Mouse (Mus musculus): ENCODE measurements around the gene Spred2. TPM values are rescaled to one million over a fixed set of nuclear protein-coding genes. Genes with fewer than 3 reads are reported as not detected.

Gene Spred2
- total RNA-seq, 2 experiments from 2014 or later, result 49.2 to 50.9 TPM

DNA sequence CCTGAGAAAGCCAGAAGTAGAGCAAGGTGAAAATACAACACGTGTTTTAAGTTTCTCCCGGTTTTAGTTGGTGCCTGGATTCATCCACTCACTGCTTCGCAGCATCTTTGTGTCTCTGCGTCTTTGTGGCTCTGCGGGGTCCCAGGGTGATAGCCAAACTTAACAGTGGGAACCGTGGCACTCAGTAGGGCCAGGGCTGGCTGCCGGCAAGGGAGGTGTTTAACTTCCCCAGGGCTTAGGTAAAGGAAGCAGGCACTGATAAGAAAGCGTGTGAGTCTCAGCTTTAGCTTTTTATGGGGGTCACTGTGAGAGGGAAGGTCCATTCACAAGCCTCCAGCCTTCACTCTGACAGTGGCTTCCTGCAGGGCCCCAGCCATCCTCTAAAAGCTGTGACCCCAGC is 28.8 kb downstream of the Spred2 start:
- DNase-seq (ENCODE audit: low spot score in 2 of 2), result no peak

DNA sequence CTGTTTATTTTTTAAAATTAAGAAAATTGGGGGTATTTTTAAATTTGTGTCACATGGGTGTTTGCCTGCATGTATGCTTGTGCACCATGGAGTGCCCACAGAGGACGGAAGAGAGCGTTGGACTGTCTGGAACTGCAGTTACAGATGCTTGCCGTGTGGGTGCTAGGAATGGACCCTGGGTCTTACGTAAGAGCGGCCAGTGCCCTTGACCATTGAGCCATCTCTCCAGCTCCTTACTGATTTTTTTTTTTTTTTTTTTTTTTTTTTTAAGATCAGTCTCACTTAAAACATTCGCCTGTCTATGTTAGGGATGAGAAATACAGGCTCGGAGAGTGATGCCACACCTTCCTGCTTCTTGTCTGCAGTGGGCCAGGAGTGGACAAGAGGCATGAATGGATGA is 29.7 kb downstream of the Spred2 start:
- no peak for DNase-seq (ENCODE audit: low spot score in 2 of 2)

DNA sequence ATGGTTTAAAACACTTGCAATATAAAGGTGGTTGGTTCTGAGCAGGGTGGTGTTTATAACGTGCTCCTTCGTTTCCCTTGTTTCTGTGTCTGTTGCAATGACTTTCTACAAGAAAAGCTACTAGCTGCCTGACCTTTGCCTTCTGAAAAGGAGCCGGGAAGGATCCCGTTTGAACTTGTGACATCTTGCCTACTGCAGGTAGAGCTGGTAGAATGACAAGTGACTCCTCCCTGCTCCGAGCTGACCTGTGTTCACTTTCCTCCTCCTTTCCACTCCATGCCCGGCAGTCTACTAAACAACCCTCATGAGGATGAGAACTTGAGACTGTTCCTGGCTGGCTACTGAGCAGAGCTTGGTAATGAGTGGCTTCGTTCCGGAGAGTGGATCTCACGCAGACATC is 30.9 kb downstream of the Spred2 start:
- DNase-seq (ENCODE audit: low spot score in 2 of 2), result no peak

DNA sequence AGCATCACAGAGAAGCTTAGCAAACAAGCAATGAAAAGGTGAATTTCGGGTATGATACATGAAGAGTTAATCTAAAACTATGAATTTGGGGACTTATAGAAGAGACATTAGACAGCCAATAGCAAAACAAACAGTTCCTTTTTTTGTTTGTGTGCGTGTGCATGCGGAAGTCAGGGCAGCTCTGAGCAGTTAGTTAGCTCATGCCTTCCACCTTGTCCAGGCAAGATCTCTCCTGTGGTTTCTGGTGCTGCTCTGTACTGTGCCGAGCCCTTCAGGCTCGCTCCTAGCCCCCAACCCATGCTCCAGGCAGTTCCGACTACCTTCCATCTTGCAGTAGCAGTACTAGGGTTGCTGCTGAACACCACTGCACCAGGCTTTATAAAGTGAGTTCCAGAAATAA is 31.5 kb downstream of the Spred2 start:
- DNase-seq (ENCODE audit: low spot score in 2 of 2), result no peak

DNA sequence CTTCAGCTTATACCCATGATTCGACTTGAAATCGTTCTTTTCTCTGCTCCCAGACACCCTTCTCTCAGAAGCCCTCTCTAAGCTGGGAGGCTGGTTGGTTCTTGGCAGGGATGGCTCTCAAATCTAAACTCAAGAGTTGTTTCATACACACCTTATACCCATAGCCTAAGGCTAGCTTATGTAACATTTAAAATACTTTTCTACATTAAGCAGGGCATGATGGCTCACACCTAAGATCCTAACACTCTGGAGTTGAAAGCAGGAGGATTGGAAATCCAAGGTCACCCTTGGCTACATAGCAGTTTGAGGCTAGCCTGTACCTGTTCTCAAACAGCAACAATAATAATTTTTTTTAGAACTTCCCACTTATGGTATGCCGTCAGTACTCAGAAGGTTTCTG is 34.8 kb downstream of the Spred2 start:
- DNase-seq (ENCODE audit: low spot score in 2 of 2), result no peak

DNA sequence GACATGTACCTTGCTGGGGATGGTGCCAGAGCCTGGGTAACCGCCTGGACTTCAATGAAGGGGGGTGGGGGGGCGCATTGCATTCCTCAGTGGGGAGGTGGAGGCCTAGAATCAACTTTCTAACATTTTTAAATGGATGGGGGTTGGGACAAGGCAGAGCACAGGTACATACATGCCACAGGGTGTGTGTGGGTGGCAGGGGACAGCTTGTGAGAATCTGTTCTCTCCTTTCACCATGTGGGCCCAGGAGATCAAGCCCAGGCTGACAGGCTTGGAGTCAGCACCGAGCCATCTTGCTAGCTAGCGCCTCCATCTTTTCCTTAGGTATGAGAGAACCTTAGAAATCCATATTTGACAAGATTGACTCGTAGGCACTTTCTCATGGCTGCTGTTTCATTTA is 35.7 kb downstream of the Spred2 start:
- DNase-seq (ENCODE audit: low spot score in 2 of 2), result no peak

DNA sequence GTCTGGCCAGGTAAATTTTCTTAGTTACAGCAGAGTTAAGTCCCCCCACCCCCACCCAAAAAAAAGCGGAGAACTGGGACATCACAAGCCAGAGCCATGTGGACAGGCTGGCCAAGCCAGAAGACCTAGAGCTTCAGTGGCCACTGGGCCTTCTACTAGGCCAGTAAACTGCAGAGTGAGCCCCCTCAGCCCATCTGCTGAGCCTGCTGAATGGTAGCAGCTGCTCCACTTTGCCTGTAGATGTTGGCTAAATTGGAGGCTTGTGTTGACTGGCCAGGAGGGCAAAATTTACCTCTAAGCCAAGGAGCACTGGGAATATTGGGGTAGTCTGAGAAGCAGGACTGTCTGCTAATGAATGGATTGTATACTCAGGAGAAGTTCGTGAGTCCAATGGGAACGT is 36.4 kb downstream of the Spred2 start:
- no peak for DNase-seq (ENCODE audit: low spot score in 2 of 2)

DNA sequence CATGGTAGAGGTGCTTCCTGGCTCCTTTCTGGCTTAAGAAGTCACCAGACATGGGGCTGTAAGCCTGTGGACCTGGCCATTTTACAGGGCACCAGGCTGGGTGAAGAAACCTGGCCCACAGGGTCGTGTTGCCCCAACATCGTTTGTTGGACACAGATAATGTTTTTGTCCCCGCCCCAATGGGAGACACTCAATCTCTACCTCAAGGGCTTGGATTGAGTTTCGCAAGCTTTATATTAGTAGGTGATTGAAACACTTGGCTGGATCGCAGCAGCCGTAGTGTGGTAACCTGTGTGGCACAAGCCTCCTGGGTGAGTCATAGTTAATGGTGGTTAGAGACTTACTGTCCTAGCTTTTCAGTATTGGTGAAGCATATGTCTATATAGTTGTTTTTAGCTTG is 36.9 kb downstream of the Spred2 start:
- no peak for DNase-seq (ENCODE audit: low spot score in 2 of 2)

DNA sequence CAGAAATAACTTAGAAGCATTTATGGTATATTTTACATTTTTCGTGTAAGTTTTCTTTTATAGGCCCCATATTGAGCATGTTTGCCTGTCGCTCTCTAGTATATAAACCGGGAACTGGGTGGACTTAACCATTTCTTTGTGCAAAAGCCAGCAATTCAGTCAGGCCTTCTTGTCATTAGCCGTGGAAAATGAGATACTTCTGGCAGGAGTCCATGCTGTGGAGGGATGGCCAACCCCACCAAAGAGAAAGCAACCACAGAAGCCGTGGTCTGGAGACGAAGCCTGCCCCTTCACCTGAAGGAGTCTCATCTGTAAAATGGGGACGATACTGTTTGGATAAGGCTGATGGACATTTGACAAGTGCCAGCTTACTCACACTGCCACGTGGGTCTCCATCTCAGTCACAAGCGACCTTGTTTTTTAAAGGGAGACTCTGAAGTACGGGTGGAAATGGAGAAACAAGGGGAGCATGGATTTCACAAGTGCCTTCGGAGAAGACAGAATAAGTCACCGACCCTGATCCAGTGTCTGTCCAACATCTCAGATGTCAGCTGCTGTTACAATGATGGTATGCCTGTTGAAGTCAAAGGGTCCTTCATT is 37.7 kb downstream of the Spred2 start:
- DNase-seq (ENCODE audit: low spot score in 2 of 2), result no peak

DNA sequence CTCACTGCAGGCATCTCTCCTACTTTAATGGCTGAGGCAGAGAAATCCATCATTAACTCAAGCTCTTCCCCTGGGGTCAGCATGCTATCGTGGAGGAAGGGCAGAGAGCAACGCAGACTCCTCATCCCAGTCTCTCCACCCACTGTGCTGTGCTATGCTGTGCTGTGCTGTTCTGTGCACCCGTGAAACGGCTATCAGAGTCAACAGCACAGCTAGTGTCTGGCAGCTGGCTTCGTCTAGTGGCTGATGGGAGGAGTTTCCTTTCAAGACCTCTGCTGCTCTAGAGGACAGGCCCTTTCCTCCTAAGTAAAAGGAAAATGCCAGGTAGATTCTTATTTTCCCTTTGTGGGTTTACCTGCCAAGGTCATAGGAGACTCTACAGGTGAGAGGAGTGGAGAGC is 38.6 kb downstream of the Spred2 start:
- DNase-seq (ENCODE audit: low spot score in 2 of 2), result no peak

DNA sequence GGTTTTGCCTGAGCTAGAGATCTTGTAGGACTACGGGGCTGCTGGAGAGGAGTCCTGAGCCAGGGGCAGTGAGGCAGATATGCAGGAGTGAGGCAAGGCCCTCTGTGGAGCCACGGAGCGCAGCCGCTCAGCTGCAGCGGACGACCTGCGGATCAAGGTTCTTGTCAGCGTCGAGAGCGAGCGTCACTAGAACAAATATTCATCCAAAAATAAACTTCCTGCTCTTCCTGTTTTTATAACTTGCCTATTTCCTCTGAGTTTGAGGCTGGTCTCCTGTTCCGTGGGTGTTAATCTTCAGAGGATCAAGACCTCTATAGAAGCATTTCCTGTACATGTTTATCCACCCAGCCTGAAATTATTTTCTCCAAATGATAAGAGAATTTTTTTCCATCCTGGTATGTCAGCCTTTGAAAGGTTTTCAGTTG is 39.6 kb downstream of the Spred2 start:
- DNase-seq (ENCODE audit: low spot score in 2 of 2), result no peak

DNA sequence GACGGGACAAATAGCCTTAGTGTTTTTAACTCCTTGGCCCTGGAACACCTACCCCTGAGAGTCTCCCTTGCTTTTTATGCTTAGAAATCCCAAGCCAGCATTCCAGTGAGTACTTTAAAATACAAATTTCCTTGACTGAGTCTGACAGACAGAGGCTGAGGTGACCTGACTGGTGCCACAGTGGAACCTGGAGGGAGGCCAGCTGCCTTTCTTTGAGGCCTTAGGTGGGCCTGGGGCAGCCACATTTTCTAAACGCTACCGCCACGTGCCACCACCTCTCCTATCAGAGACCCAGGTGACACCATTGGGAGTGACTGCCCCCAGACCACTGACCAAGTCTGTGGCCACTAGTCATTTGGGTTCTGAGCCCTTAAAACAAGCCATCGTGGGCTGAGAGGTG is 40.2 kb downstream of the Spred2 start:
- no peak for DNase-seq (ENCODE audit: low spot score in 2 of 2)

DNA sequence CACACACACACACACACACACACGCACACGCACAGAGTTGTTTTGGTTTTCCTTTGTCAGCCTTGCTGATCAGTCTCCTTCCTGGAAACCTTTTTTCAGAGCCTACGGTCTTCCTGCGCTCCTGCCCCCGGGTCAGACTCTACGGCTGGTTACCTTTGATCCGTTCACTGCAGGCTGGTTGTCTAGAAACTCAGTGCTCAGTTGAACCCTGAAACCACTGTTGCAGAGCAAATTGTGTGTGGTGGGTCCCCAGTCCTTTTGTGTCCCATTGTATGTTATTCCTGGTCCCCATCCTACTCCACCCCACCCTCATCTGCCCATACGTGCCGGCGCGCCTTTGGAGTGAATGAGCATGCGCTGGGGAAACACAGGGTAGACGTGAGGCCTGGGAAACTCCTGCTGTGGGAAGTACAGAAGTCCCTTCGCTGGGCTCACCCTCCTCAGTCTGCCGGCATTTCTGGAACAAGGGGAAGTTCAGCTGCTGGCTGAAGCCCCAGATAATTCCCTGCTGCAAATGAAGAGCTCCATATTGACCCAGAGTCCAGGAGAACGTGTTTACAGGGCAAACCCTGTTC is 40.9 kb downstream of the Spred2 start:
- no peak for DNase-seq (ENCODE audit: low spot score in 2 of 2)

DNA sequence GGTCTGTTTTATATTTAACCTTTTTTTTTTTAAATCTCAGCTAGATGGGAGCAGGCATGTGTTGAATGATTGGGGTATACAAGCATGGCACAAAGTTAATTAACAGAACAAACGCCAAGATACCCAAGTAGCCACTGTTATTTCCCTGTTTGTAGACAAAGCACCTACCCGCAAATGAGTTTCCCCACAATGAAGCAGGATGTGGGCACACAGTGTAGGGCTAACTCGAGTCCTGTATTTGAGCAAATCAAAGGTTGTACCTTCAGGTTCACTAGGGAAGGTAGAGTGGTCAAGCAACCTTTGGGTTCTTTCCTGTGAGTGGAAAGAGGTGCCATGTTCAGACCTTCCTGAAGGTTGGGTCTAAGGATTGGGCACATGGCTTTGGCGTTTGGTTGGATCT is 41.5 kb downstream of the Spred2 start:
- no peak for DNase-seq (ENCODE audit: low spot score in 2 of 2)

DNA sequence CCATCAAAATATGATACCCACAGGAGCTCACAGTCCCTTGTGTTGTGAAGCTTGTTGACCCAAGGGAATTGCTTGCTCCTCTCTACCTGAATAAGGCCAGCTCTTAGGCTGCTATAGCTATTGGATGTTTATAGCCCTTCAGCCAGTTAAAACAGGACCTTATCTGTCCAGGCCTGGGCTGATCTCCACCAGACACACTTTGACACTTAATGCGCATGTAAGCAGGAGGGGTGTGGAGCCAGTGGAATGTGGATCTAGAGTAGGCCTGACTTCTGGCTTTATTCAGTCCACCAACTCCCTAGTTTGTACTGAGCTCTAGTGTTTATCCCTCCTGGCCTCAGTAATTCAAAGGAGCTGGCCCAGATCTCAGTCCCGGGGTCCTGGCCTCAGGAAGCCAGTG is 42.1 kb downstream of the Spred2 start:
- no peak for DNase-seq (ENCODE audit: low spot score in 2 of 2)

DNA sequence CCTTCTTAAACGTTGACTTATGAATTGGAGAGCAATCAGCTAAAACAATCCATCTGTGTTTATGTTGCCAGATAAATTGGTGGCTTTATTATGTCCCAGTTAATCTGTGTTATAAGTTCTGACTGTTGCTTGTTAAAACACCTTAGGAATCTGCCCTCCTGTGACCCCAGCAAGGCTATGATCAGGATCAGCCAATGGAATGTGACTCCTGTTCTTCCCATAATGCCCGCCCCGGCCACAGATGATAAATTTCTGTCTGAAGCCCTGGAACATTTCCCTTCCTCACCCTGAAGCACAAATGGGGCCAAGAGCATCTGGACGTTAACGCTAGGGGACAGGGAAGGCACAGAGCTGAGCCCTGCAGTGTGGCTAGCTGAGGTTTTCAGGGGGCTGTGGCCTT is 45.4 kb downstream of the Spred2 start:
- no peak for DNase-seq (ENCODE audit: low spot score in 2 of 2)

DNA sequence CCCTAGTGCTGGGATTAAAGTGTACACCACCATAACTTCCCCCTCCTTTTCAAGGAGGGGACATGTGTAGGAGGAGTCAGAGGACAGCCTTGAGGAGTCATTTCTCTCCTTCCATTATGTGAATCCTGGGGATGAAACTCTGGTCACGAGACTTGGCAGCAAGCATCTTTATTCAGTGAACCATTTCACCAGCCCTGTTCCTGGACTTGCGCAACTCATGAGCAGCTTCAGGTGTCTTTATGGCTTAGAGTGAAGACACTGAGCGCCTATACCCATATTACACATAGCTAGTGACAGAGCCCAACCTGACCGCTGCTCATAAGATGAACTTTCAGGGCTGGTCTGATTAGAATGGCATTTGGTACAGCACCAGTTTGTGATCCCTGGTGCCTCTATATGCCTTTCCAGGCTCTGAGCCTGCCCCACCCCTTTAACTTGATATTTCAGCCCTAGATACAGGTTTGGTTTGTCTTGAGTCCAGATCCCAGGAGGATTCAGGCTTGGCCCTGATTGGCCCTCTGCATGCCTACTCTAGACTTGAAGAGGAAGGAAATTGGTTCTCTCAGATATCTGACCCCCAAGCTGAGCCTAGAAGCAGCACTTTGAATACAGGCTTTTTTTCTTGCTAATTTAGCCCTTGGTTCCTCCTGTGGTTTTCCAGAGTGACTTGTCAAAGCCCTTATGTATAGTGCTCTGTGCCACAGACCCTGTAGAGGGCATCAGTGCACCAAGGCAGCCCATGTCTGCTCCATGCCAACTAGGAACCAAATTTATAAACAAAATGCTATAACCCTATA is 48.0 kb downstream of the Spred2 start:
- DNase-seq (ENCODE audit: low spot score in 2 of 2), result no peak

DNA sequence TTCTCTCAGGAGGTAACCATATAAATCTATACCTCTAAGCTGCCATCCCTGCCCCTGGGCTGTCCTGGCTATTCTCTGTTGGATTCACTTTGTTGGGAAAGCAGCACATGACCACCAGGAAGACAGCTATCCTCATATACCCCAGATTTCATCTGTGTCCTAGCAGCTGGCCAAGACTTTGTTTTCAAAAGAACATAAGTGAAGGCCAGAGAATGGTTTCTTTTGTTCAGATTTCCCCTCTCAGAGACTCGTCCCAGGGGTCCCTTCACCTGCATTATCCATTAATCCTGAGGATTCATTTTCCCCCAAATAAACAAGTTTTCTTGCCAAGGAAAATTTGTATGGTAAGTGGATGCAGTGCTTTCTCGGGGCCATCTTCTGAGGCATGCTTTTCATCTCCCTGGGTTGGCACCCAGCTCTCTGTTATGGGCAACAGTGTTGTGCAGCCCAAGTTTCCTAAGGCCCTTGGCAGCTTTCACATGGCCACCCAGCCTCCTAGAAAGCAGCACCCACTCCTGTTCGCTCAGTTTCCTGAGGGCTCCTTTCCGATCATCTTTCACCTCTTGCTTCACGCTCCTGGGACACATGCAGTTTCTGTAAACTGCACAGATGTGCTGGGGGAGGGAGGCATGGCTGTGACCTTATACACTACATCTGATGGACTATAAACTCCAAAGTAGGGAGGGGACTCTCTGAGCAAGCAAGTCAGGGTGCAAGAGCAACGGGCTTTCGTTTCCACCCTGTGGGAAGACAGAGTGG is 49.0 kb downstream of the Spred2 start:
- no peak for DNase-seq (ENCODE audit: low spot score in 2 of 2)

DNA sequence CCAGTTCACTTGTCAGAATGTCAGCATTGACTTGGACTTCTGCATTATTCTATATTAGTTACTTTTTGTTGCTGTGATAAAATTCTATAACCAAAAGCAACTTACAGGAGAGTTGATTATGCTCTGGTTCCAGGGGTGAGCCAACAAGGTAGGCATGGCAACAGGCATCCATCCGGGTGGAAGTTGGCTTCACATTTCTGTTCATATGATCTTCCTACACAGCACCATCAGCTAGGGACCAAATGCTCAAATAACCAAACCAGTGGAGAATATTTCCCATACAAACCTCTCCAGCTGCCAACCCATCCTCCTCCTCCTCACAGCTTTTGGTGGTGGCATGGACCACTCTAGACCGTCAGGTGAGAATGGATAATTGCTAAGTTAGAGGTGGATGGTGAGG is 51.9 kb downstream of the Spred2 start:
- no peak for DNase-seq (ENCODE audit: low spot score in 2 of 2)

DNA sequence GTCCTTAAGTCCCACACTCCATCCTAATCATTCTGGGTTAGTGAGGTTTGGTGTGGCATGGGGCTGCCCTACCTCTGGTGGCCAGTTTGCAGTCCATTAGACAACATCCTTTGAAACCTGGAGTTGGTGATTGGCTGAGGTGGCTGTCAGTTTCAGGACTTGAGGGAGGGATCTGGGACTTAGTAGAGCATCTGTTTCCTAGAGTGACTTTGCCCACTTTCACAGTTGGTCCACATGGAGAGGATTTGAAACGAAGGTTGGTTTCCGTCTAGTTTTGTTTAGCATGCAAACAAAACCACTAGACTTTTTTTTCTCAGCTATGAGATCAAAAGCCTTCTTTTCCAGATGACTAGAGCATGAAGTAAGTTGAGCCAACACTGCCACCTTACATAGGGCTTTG is 53.5 kb downstream of the Spred2 start:
- DNase-seq (ENCODE audit: low spot score in 2 of 2), result no peak

DNA sequence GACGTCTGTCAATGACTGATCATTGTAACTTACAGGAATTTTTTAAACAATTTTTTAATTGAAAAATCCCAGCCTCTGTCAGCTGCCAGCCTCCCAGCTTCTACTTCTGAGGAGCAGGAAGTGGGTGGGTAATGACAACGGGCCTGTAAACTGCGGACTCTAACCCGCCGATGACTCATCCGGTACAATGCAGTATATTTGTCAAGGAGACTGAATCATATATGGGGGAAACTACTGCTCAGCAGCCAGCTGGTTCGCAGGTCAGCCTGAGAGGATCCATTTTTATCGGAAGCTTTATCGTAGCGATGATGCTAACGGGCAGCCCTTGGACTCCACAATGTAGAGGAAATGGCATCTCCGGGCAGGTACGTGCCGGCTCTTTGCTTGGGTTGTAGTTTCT is 55.2 kb downstream of the Spred2 start:
- no peak for DNase-seq (ENCODE audit: low spot score in 2 of 2)

DNA sequence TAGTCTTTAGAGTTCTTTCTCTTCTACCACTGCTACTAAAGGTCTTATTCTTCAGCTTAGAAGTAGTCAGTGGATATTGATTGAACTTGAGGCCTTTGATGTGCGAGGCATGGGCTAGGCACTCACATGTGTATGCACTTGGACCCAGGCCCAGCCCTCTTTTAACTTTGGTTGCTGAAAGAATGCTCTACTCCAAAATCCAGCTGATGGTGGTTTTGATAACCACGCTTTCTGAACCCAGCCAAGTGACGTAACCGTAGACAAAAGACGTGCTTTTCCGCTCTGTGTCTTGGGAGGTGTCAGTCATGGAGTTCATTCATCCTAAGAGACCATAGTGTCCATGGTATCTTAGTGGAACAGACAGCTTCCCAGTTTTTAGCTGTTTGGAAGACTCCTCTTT is 57.9 kb downstream of the Spred2 start:
- DNase-seq (ENCODE audit: low spot score in 2 of 2), result no peak
